Mouse (Mus musculus) adrenal gland, adult 18-20 months (tissue): ENCODE results near the gene Gm9821. TPM values are rescaled to one million over a fixed set of nuclear protein-coding genes. Genes with fewer than 3 reads are reported as not detected.

ENCODE experiments used
- DNase-seq, 2 experiments: peaks; one replicate each; pipeline ENCODE4 v3.0.0; 2021 to 2022; ENCODE audit warnings: low spot score in 2 of 2
- long read RNA-seq, 2 experiments: library from polyadenylated mRNA; stranded (forward); transcript quantifications; one replicate each; pipeline ENCODE4 v2.0.0; 2021
- total RNA-seq, 2 experiments: library from RNA; stranded (reverse); gene quantifications; 1 replicate in 1 of 2; 2 replicates in 1 of 2; pipeline ENCODE4 v1.2.3; 2021

The Gm9821 gene
- total RNA-seq = not detected
- long read RNA-seq, experiment 1 = 0 reads
- long read RNA-seq, experiment 2 = 0 reads

DNA sequence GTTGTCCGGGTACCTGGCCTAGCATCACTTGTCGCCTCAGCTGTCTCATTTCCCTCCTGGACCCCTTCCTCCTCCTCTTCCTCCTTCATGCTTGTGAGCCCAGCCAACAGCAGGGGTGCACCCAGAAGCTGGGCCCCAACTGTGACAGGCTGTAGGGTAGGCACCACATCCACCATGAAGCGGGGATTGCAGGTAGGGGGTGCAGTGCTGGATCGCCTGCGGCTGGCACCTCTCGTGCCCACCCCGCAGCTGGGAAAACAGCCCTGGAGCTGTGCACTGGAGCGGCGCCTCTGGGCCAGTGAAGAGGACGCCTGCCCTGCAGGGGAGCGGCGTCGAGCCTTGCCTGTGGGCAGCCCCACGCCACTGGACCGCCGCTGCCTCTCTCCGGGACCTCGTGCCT is at the start of gene Gm9821:
Gene Gm9821 (plus strand): TSS at position 221 of the 400 bp plus-strand sequence.
- DNase-seq = peak in 1 of 2 experiments; percentile 26

DNA sequence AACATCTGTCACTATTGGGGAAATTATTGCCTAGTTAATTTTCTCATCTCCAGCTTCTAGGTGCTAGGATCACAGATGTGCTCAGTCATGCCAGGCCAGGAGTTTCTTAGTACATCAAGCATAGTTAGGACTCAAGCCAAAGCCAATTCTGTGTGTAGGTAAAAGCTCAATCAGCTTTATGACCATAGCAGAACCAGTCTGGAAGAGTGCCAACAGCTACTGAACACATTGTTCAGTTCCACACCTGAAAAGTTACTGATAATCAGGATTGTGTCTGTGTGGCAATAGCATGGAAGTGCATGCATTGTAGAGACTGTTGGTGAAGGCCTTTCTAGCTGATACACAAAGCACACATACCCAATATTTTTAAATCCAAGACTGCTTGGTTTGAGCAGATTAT is 47.5 kb upstream of the Gm9821 start:
- DNase-seq = no peak

DNA sequence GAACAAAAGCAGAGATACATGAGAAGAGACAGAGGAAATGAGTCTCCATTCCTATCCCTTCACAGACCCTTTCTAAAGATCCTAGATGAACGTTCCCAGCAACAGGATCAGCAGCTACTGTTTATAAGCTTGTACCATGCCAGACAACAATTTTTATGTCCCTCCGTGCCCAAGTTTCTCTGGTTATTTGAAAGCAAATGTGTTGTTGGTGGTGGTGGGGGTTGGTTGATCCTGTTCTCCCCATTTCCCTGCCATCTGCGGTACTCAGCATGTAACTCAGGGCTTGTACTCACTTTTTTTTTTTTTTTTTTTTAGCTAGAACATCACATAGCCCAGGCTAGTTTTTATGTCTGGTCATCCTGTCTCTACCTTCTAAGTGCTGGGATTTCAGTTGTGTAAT is 46.4 kb upstream of the Gm9821 start:
- DNase-seq = no peak

DNA sequence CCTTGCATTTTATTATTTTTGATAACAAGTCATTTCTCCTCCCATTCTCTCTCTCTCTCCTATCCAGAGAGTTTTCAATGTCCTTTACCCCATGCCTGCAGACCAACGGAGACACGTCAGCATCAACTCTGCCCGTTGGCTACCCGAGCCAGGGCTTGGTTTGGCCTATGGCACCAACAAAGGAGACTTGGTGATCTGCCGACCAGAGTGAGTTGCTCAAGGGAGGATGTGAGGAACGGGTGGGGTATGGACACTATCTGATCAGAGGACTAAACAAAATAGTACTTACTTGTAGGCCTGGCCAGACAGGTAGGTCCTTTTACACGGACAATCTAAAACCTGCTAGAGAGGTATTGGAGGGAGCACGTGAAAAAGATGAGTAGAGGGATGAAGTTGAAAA is 45.1 kb upstream of the Gm9821 start:
- DNase-seq = no peak

DNA sequence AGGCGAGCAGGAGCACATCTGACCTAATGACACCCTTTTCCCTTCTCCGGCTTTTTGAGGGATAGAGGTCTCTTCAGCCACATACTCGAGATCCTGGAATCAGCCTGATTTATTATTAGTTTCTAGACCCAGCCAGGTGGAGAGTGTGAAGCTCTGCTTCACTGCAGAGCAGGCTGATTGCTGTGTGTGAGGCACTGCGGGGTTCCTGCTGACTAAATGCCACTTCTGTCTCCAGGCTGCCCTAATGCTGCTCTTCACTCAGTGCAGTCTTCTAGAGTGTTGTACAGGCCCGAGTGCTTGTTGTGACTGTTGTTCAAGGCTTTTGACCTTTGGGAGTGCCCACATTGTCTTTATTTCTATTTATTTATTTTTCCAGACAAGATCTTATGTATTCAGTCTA is 43.2 kb upstream of the Gm9821 start:
- no peak for DNase-seq

GRCm38 (mm10) chr2:91903171-91903925 is 42.2 kb upstream of the Gm9821 start:
- no peak for DNase-seq

DNA sequence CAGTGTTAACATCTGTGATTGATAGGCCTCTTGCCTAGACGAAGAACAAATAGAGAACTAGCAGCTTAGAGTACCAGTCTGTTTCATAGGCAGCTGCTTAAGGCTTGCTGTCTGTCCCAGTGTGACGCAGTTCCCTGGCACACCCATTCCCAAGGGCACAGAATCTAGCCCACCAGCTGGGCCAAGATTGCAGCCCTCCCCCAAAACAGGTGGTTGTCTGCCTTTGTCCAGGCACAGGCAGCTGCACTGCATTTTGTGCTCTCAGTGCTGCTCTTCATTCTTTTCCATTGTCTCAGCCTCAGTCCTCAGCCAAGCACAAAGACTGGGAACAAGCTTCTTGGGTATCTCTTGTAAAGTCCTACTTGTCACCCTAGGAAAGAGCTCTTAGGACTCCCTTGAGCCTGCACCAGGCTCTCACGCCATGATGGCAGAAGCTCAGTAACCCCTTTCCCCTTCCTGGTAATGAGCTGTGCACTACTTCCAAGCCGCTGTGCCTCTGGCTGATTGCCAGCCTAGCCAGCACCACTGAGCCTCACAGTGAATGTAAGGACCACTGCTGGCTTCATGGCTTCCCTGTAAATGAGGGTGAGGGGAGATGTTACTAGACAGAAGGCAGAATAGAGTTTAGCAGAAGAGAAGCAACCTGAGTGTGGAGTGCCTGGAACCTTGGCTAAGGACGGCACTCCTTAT is 40.7 kb upstream of the Gm9821 start:
- DNase-seq = no peak

GRCm38 (mm10) chr2:91906141-91906540 is 39.4 kb upstream of the Gm9821 start:
- peak in 1 of 2 experiments; percentile 16 for DNase-seq

GRCm38 (mm10) chr2:91912616-91913015 is 32.9 kb upstream of the Gm9821 start:
- DNase-seq = no peak

DNA sequence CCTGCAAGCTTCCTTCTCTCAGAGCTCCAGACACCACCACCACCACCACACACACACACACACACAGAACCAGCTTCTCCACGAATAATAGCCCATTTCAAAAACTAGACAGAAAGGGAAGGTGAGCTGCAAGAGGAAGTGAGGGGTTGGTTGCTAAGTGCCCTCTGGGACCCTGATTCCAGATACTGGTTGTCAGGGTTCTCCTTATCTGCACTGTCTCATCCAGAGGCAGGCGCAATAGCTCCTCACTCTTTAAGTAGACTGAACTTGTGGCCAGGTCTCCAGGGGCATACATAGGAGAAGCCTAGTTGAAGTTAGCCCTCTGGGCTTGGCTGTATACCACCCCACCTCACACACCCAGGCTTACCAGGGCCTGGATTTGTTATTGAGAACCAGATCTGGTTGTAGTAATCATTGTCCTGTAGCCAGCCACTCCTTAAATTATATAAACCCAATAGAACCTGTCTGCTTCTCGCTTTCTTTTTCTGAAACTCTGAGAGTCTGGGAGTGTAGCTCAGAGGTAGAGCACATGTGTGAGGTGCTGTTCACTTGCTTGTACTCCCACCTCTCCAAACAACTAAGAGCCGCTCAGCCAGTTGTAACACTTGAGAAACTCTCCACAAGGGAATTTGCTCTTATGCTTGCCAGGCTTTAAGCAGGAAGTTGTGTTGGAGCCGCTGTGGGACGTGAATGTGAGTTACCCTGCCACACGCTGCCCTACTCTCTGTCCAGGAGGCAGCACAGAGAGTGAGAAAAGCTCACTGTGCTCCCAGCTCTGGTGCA is 32.0 kb upstream of the Gm9821 start:
- no peak for DNase-seq

DNA sequence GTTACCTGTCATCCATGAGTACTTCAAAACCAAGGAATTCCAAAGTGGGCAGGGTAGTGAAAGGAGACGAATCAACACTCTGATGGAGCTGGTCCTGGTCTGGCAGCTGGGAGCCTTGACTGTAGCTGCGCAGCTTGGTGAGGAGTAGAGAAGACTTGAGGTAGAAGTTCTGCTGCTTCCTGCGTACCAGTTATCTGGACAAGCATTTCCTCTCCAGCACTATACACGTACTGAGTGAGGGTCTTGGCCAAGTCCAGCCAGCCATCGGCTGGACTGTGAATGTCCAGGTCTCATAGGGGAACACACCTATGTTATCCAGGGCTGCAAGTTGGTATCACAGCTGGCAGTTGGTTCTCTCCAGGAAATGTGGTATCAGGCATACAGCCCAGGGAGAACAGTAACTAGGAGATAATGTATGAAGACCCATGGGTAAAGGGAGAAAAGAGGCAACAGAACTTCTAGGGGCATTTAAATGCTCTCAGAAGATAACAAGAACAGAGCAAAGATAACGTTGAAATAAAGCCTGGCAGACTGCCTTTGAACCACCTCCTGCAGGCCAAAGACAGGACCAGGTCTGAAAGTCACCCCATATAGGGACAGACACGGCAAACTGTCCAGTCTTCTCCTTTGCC is 29.0 kb upstream of the Gm9821 start:
- DNase-seq = no peak

DNA sequence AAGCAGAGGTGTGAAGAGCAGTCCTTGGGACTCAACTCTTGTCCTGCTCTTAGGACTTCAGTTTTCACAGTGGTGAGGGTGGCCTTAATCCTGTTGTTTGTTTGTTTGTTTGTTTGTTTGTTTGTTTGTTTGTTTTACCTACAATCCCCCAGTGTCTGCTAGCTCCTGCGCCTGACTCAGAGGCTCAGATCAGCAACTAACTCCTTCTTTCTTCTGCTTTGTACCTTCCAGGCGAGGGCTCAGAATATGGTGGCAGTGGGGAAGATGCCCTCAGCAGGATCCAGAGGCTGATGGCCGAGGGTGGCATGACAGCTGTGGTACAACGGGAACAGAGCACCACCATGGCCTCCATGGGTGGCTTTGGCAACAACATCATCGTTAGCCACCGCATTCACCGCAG is 28.4 kb upstream of the Gm9821 start:
- no peak for DNase-seq

GRCm38 (mm10) chr2:91920130-91920529 is 25.4 kb upstream of the Gm9821 start:
- DNase-seq = no peak

- DNase-seq = peak; percentile 82 to 85
Measured at GRCm38 (mm10) chr2:91921181-91921789, 24.2 kb upstream of the Gm9821 start.

DNA sequence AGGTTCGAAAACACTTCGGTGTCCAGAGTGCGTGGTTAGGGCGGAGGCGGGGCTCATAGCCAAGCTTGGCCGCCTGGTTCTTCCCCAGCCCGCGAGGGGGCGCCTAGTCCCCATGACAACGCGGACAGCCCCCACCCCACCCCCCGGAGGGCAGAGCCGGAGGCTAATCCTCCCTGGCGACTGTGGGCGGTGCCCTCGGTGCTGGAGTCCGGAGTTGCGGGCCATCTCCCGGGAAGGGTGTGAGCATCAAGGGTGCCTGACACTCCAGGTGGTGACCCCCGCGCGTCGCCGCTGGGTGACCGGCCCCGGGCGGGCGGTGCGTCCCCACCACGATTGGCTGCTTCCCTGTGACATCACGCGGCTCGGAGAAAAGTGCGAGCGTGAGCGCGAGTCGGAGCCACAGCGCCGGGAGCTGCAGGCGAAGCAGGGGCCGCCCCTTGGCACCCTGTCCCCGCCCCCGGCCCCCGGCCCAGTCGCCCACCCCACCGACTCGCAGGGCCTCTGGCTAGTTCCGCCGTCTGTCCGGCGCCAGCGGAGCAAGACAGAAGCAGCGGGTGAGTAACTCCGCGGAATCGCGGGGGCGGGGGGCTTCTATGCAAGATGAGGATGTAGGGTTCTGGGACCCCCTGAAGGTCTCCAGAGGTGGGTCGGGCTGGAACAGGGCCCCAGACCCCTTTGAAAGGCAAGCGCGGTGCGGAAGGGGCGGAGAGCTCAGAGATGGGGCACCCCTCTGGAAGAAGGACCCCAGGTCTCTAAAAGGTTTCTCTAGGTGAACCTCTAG is 23.5 kb upstream of the Gm9821 start:
- DNase-seq = peak; percentile 41 to 58

DNA sequence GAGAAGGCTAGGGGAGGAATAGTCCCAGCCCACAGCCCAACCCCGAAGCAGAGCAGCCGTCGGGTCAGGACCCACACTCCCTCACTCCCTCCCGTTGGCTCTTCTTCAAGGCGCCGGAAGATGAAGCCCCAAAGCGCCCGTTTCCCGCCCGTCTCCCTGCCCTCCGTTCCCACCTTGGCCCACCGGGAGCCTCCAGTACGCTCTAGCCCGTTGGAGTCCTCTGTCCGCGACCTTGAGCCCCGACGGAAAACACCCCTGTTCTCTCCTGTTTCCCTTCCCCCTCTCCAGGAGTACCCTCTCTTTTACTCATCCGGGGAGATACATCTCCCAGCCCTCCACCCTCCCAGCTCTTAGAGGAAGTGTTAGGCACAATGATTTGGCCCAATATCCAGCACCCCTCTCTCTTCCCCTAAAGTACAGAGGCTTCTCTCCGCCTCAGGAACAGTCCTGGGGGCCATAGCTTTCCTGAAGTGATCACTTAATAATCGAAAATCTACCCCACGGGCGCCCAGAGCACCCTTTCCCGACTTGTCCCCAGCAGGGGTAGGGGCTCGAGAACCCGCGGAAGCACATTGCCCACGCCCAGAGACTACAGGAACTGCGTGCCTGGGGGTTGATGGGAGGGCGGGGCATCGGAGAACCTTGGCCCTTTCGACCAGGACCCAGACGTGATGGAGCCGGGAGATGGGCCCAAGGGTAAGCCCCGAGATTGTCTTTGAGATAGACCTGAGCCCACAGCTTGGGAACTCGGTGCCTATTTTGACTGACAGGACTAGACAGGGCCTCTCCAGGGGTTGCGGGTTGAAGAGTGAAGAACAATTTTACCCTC is 22.7 kb upstream of the Gm9821 start:
- DNase-seq = no peak

DNA sequence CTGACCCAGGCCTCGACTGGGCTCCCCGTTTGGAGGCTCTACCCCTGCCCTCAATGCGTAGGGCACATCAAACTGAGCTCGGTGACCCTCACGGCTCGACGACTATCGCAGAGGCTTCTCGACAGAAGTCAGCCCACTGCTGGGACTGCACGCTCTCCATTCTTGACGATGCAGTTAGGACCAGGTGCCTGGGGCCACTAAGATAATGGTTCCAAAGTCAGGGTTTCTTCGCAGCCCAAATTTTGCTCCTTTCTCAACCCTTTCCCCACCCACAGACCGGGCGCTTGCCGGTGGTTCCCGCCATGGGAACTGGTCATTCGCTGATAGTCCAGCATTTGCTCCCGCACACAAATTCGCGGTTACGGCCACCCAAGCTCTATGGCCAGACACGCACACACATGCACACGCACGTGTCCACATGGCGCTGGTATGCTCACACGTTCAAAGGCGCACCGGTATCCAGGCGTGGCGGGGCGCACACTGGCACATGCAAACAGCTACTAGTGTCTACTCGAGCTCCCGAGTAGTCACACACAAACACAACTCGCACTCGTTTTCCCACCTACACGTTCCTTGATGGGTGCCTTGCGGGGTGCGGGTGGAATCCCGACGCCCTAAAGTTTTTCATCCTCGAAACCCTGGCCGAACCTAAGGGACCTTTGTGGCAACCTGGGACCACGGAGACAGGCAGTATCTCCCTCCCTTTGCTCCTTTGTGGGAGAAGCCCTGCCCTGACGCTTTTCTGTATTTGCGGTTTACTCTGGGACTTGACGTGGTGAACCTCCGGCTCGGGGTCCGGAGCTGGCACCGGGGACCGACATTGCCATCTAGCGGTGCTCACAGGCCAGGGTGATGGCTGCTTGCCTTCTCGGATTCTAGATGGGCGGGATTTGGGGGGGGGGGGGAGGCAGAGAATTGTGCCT is 21.8 kb upstream of the Gm9821 start:
- peak; percentile 55 to 73 for DNase-seq

DNA sequence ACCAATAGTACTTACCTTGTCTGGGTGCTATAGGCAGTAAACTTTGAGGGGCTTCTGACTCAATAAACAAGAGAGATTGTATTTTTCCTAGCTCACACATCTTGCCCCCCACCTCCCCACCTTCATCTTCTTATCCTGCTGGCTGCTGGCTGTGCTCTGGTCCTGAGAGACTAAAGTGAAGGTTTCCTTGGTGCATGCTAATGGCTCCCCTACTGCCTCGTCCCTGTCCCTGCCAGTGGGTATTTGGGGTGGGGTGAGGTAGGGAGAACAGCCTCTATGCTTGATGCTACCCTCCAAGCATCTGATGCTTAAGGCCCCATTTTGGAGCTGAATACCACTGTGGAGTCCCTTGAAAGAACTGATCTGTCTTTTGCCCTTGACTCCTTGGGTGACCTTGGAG is 20.8 kb upstream of the Gm9821 start:
- DNase-seq = no peak
